Mouse (Mus musculus): ENCODE data around the gene Mrvi1. TPM values are rescaled to one million over a fixed set of nuclear protein-coding genes. Genes with fewer than 3 reads are reported as not detected.
A peak's percentile ranks its signal among the peaks of the same experiment; 100 is the strongest.

The Mrvi1 gene
- polyA plus RNA-seq, 1 experiment from 2014 or later = 1.9 TPM

GRCm38 (mm10) chr7:111014893-111015292 is 32.6 kb upstream of the Mrvi1 start:
- no peak overlapping the region for H3K27ac ChIP-seq (ENCODE audit: low read depth, low read length)
- H3K4me3 ChIP-seq (ENCODE audit: low read depth, low read length) = no peak overlapping the region
- no peak overlapping the region for H3K9ac ChIP-seq (ENCODE audit: low read length)
- 37% methylated on average over 5 of the region's 5 CpGs for WGBS
- no peaks in the 10 kb centered on the region for H3K27me3 ChIP-seq (ENCODE audit: control insufficient read depth, insufficient read depth, low read length)
- DNase-seq (ENCODE audit: low spot score, missing footprints) (peak; percentile 98), ATAC-seq (ENCODE audit: low FRiP score) (peak; percentile 76)
- no peaks in the 10 kb centered on the region for H3K36me3 ChIP-seq (ENCODE audit: control insufficient read depth, insufficient read depth, low read length)
- H3K9me3 ChIP-seq (ENCODE audit: control insufficient read depth, low read length) = no peaks in the 10 kb centered on the region
- H3K4me1 ChIP-seq (ENCODE audit: control insufficient read depth, insufficient read depth, low read length) = no peaks in the 10 kb centered on the region
- no peak overlapping the region for H3K4me2 ChIP-seq

- Histone ChIP-seq H3K27me3 (ENCODE audit: control insufficient read depth, insufficient read depth, low read length) (no peaks in the 10 kb centered on the region), H3K9me3 (ENCODE audit: control insufficient read depth, low read length) (no peaks in the 10 kb centered on the region), H3K4me1 (ENCODE audit: control insufficient read depth, insufficient read depth, low read length) (no peaks in the 10 kb centered on the region), H3K4me3 (ENCODE audit: low read depth, low read length) (no peak overlapping the region), H3K4me2 (no peak overlapping the region), H3K36me3 (ENCODE audit: control insufficient read depth, insufficient read depth, low read length) (no peaks in the 10 kb centered on the region), H3K9ac (ENCODE audit: low read length) (no peak overlapping the region), H3K27ac (ENCODE audit: low read depth, low read length) (no peak overlapping the region)
- DNase-seq (ENCODE audit: low spot score, missing footprints) = no peak
- ATAC-seq (ENCODE audit: low FRiP score) = no peak
- WGBS = 83% methylated on average over 7 of the region's 7 CpGs
Observed at GRCm38 (mm10) chr7:111014039-111014605, 31.9 kb upstream of the Mrvi1 start.

- Histone ChIP-seq H3K36me3 (ENCODE audit: control insufficient read depth, insufficient read depth, low read length) (no peaks in the 10 kb centered on the region), H3K27ac (ENCODE audit: low read depth, low read length) (no peak overlapping the region), H3K4me1 (ENCODE audit: control insufficient read depth, insufficient read depth, low read length) (no peaks in the 10 kb centered on the region), H3K9ac (ENCODE audit: low read length) (no peak overlapping the region), H3K27me3 (ENCODE audit: control insufficient read depth, insufficient read depth, low read length) (no peaks in the 10 kb centered on the region), H3K4me3 (ENCODE audit: low read depth, low read length) (no peak overlapping the region), H3K4me2 (no peak overlapping the region), H3K9me3 (ENCODE audit: control insufficient read depth, low read length) (no peaks in the 10 kb centered on the region)
- WGBS = 83% methylated on average over 3 of the region's 3 CpGs
- DNase-seq (ENCODE audit: low spot score, missing footprints) (no peak), ATAC-seq (ENCODE audit: low FRiP score) (no peak)
Observed at GRCm38 (mm10) chr7:111004136-111004840, 22.0 kb upstream of the Mrvi1 start.

- no peak for ATAC-seq (ENCODE audit: low FRiP score)
- no peaks in the 10 kb centered on the region for H3K27me3 ChIP-seq (ENCODE audit: control insufficient read depth, insufficient read depth, low read length)
- H3K36me3 ChIP-seq (ENCODE audit: control insufficient read depth, insufficient read depth, low read length) = no peaks in the 10 kb centered on the region
- H3K4me3 ChIP-seq (ENCODE audit: low read depth, low read length) = no peak overlapping the region
- H3K4me2 ChIP-seq = no peak overlapping the region
- DNase-seq (ENCODE audit: low spot score, missing footprints) = no peak
- WGBS = 88% methylated on average over 15 of the region's 15 CpGs
- no peaks in the 10 kb centered on the region for H3K9me3 ChIP-seq (ENCODE audit: control insufficient read depth, low read length)
- no peaks in the 10 kb centered on the region for H3K4me1 ChIP-seq (ENCODE audit: control insufficient read depth, insufficient read depth, low read length)
- no peak overlapping the region for H3K27ac ChIP-seq (ENCODE audit: low read depth, low read length)
- no peak overlapping the region for H3K9ac ChIP-seq (ENCODE audit: low read length)
Observed at GRCm38 (mm10) chr7:110998887-110999827, 16.9 kb upstream of the Mrvi1 start.

- Histone ChIP-seq H3K27me3 (ENCODE audit: control insufficient read depth, insufficient read depth, low read length) (no peaks in the 10 kb centered on the region), H3K9ac (ENCODE audit: low read length) (no peak overlapping the region), H3K27ac (ENCODE audit: low read depth, low read length) (no peak overlapping the region), H3K4me1 (ENCODE audit: control insufficient read depth, insufficient read depth, low read length) (no peaks in the 10 kb centered on the region), H3K36me3 (ENCODE audit: control insufficient read depth, insufficient read depth, low read length) (no peaks in the 10 kb centered on the region), H3K9me3 (ENCODE audit: control insufficient read depth, low read length) (no peaks in the 10 kb centered on the region), H3K4me3 (ENCODE audit: low read depth, low read length) (no peak overlapping the region), H3K4me2 (no peak overlapping the region)
- peak; percentile 57 for DNase-seq (ENCODE audit: low spot score, missing footprints)
- 29% methylated on average over 4 of the region's 4 CpGs for WGBS
- no peak for ATAC-seq (ENCODE audit: low FRiP score)
Observed at GRCm38 (mm10) chr7:110991221-110991494, 8.9 kb upstream of the Mrvi1 start.

GRCm38 (mm10) chr7:110990356-110991220 is 8.3 kb upstream of the Mrvi1 start:
- no peak overlapping the region for H3K9ac ChIP-seq (ENCODE audit: low read length)
- H3K4me1 ChIP-seq (ENCODE audit: control insufficient read depth, insufficient read depth, low read length) = no peaks in the 10 kb centered on the region
- WGBS = 62% methylated on average over 5 of the region's 5 CpGs
- ATAC-seq (ENCODE audit: low FRiP score) (no peak), DNase-seq (ENCODE audit: low spot score, missing footprints) (peak; percentile 45)
- no peaks in the 10 kb centered on the region for H3K27me3 ChIP-seq (ENCODE audit: control insufficient read depth, insufficient read depth, low read length)
- no peak overlapping the region for H3K4me3 ChIP-seq (ENCODE audit: low read depth, low read length)
- H3K4me2 ChIP-seq = no peak overlapping the region
- no peaks in the 10 kb centered on the region for H3K9me3 ChIP-seq (ENCODE audit: control insufficient read depth, low read length)
- H3K36me3 ChIP-seq (ENCODE audit: control insufficient read depth, insufficient read depth, low read length) = no peaks in the 10 kb centered on the region
- no peak overlapping the region for H3K27ac ChIP-seq (ENCODE audit: low read depth, low read length)

- no peak overlapping the region for H3K4me2 ChIP-seq
- H3K4me3 ChIP-seq (ENCODE audit: low read depth, low read length) = no peak overlapping the region
- H3K9ac ChIP-seq (ENCODE audit: low read length) = no peak overlapping the region
- no peaks in the 10 kb centered on the region for H3K9me3 ChIP-seq (ENCODE audit: control insufficient read depth, low read length)
- no peaks in the 10 kb centered on the region for H3K4me1 ChIP-seq (ENCODE audit: control insufficient read depth, insufficient read depth, low read length)
- no peak overlapping the region for H3K27ac ChIP-seq (ENCODE audit: low read depth, low read length)
- H3K27me3 ChIP-seq (ENCODE audit: control insufficient read depth, insufficient read depth, low read length) = no peaks in the 10 kb centered on the region
- H3K36me3 ChIP-seq (ENCODE audit: control insufficient read depth, insufficient read depth, low read length) = no peaks in the 10 kb centered on the region
- WGBS = 83% methylated on average over 5 of the region's 5 CpGs
- ATAC-seq (ENCODE audit: low FRiP score) (no peak), DNase-seq (ENCODE audit: low spot score, missing footprints) (no peak)
Observed at GRCm38 (mm10) chr7:110989286-110989879, 7.1 kb upstream of the Mrvi1 start.

- 92% methylated on average over 3 of the region's 3 CpGs for WGBS
- Histone ChIP-seq H3K4me2 (no peak overlapping the region), H3K36me3 (ENCODE audit: control insufficient read depth, insufficient read depth, low read length) (no peaks in the 10 kb centered on the region), H3K4me1 (ENCODE audit: control insufficient read depth, insufficient read depth, low read length) (no peaks in the 10 kb centered on the region), H3K9me3 (ENCODE audit: control insufficient read depth, low read length) (no peaks in the 10 kb centered on the region), H3K27me3 (ENCODE audit: control insufficient read depth, insufficient read depth, low read length) (no peaks in the 10 kb centered on the region), H3K9ac (ENCODE audit: low read length) (no peak overlapping the region), H3K4me3 (ENCODE audit: low read depth, low read length) (no peak overlapping the region), H3K27ac (ENCODE audit: low read depth, low read length) (no peak overlapping the region)
- DNase-seq (ENCODE audit: low spot score, missing footprints) (peak; percentile 33), ATAC-seq (ENCODE audit: low FRiP score) (no peak)
Observed at GRCm38 (mm10) chr7:110988081-110988480, 5.8 kb upstream of the Mrvi1 start.
